Mouse (Mus musculus): ENCODE data around the gene Slc16a8. TPM values are rescaled to one million over a fixed set of nuclear protein-coding genes. Genes with fewer than 3 reads are reported as not detected.
A peak's percentile ranks its signal among the peaks of the same experiment; 100 is the strongest.

Slc16a8 gene
- polyA plus RNA-seq, 1 experiment = not detected

GRCm38 (mm10) chr15:79268521-79268920, 14.0 kb upstream of the Slc16a8 start:
- Histone ChIP-seq H3K4me1 (peaks cover 32% of the 10 kb centered on the region), H3K36me3 (replicated peaks; ENCODE audit: low read length) (no peaks in the 10 kb centered on the region), H3K27me3 (replicated peaks) (peaks cover 62% of the 10 kb centered on the region), H3K4me3 (replicated peaks) (no peak overlapping the region), H3K9me3 (peaks cover 11% of the 10 kb centered on the region)
- TF ChIP-seq FLI1 (IDR thresholded peaks at IDR 0.05; ENCODE audit: low read length) (no peak), GATA1 (IDR thresholded peaks at IDR 0.05; ENCODE audit: borderline replicate concordance, low read length) (no peak)

- TF ChIP-seq GATA1 (IDR thresholded peaks at IDR 0.05; ENCODE audit: borderline replicate concordance, low read length) = no peak
- no peak for TF ChIP-seq FLI1 (IDR thresholded peaks at IDR 0.05; ENCODE audit: low read length)
- Histone ChIP-seq H3K27me3 (replicated peaks) (peaks cover 75% of the 10 kb centered on the region), H3K4me1 (peaks cover 30% of the 10 kb centered on the region), H3K9me3 (peaks cover 18% of the 10 kb centered on the region), H3K4me3 (replicated peaks) (no peak overlapping the region), H3K36me3 (replicated peaks; ENCODE audit: low read length) (no peaks in the 10 kb centered on the region)
These were observed 10.8 kb upstream of the Slc16a8 start for GRCm38 (mm10) chr15:79265384-79265783.

GRCm38 (mm10) chr15:79263726-79264125, 9.2 kb upstream of the Slc16a8 start:
- TF ChIP-seq GATA1 (IDR thresholded peaks at IDR 0.05; ENCODE audit: borderline replicate concordance, low read length) = no peak
- no peak for TF ChIP-seq FLI1 (IDR thresholded peaks at IDR 0.05; ENCODE audit: low read length)
- Histone ChIP-seq H3K4me3 (replicated peaks) (no peak overlapping the region), H3K36me3 (replicated peaks; ENCODE audit: low read length) (no peaks in the 10 kb centered on the region), H3K4me1 (peaks cover 19% of the 10 kb centered on the region), H3K27me3 (replicated peaks) (peaks cover 92% of the 10 kb centered on the region), H3K9me3 (peaks cover 18% of the 10 kb centered on the region)

- Histone ChIP-seq H3K27me3 (replicated peaks) (peaks cover 98% of the 10 kb centered on the region), H3K36me3 (replicated peaks; ENCODE audit: low read length) (no peaks in the 10 kb centered on the region)
- TF ChIP-seq FLI1 (IDR thresholded peaks at IDR 0.05; ENCODE audit: low read length) = no peak
These were observed 8.3 kb upstream of the Slc16a8 start for GRCm38 (mm10) chr15:79262786-79263309.

GRCm38 (mm10) chr15:79262375-79262774, 7.8 kb upstream of the Slc16a8 start:
- H3K4me3 ChIP-seq (replicated peaks) = no peak overlapping the region
- peaks cover 14% of the 10 kb centered on the region for H3K4me1 ChIP-seq
- no peak for TF ChIP-seq FLI1 (IDR thresholded peaks at IDR 0.05; ENCODE audit: low read length)
- TF ChIP-seq GATA1 (IDR thresholded peaks at IDR 0.05; ENCODE audit: borderline replicate concordance, low read length) = no peak
- H3K36me3 ChIP-seq (replicated peaks; ENCODE audit: low read length) = no peaks in the 10 kb centered on the region
- peaks cover 18% of the 10 kb centered on the region for H3K9me3 ChIP-seq
- peaks cover 93% of the 10 kb centered on the region for H3K27me3 ChIP-seq (replicated peaks)

More at GRCm38 (mm10) chr15:79262786-79263309, 8.3 kb upstream of the Slc16a8 start:
- Histone ChIP-seq H3K4me3 (replicated peaks) (no peak overlapping the region), H3K4me1 (peaks cover 14% of the 10 kb centered on the region), H3K9me3 (peaks cover 18% of the 10 kb centered on the region)

GRCm38 (mm10) chr15:79261757-79262156, 7.2 kb upstream of the Slc16a8 start:
- Histone ChIP-seq H3K4me1 (peaks cover 14% of the 10 kb centered on the region), H3K36me3 (replicated peaks; ENCODE audit: low read length) (no peaks in the 10 kb centered on the region), H3K4me3 (replicated peaks) (peak overlapping the region; percentile 89), H3K27me3 (replicated peaks) (peaks cover 87% of the 10 kb centered on the region), H3K9me3 (peaks cover 18% of the 10 kb centered on the region)
- TF ChIP-seq FLI1 (IDR thresholded peaks at IDR 0.05; ENCODE audit: low read length) (no peak), GATA1 (IDR thresholded peaks at IDR 0.05; ENCODE audit: borderline replicate concordance, low read length) (no peak)

- H3K4me3 ChIP-seq (replicated peaks) = peak overlapping the region; percentile 89
- peaks cover 81% of the 10 kb centered on the region for H3K27me3 ChIP-seq (replicated peaks)
- TF ChIP-seq GATA1 (IDR thresholded peaks at IDR 0.05; ENCODE audit: borderline replicate concordance, low read length) (no peak), FLI1 (IDR thresholded peaks at IDR 0.05; ENCODE audit: low read length) (no peak)
These were observed 6.6 kb upstream of the Slc16a8 start for GRCm38 (mm10) chr15:79261095-79261725.

GRCm38 (mm10) chr15:79258521-79258920, 4.0 kb upstream of the Slc16a8 start:
- TF ChIP-seq GATA1 (IDR thresholded peaks at IDR 0.05; ENCODE audit: borderline replicate concordance, low read length) (no peak), FLI1 (IDR thresholded peaks at IDR 0.05; ENCODE audit: low read length) (no peak)
- Histone ChIP-seq H3K4me3 (replicated peaks) (no peak overlapping the region), H3K4me1 (peaks cover 16% of the 10 kb centered on the region), H3K27me3 (replicated peaks) (peaks cover 79% of the 10 kb centered on the region), H3K36me3 (replicated peaks; ENCODE audit: low read length) (no peaks in the 10 kb centered on the region), H3K9me3 (peaks cover 7% of the 10 kb centered on the region)

More at GRCm38 (mm10) chr15:79261095-79261725, 6.6 kb upstream of the Slc16a8 start:
- H3K36me3 ChIP-seq (replicated peaks; ENCODE audit: low read length) = no peaks in the 10 kb centered on the region
- peaks cover 18% of the 10 kb centered on the region for H3K9me3 ChIP-seq
- H3K4me1 ChIP-seq = peaks cover 14% of the 10 kb centered on the region

- Histone ChIP-seq H3K4me1 (peaks cover 14% of the 10 kb centered on the region; the same call in 1 of the 2 replicates), H3K27me3 (replicated peaks) (peaks cover 71% of the 10 kb centered on the region), H3K4me3 (replicated peaks) (peak overlapping the region; percentile 3), H3K9me3 (no peaks in the 10 kb centered on the region), H3K36me3 (replicated peaks; ENCODE audit: low read length) (peaks cover 18% of the 10 kb centered on the region)
- TF ChIP-seq GATA1 (IDR thresholded peaks at IDR 0.05; ENCODE audit: borderline replicate concordance, low read length) = no peak
- no peak for TF ChIP-seq FLI1 (IDR thresholded peaks at IDR 0.05; ENCODE audit: low read length)
These were observed 2.0 kb downstream of the Slc16a8 start for GRCm38 (mm10) chr15:79252580-79252979.

GRCm38 (mm10) chr15:79251781-79252491, 2.6 kb downstream of the Slc16a8 start:
- peaks cover 22% of the 10 kb centered on the region for H3K36me3 ChIP-seq (replicated peaks; ENCODE audit: low read length)
- no peak for TF ChIP-seq GATA1 (IDR thresholded peaks at IDR 0.05; ENCODE audit: borderline replicate concordance, low read length)
- no peak for TF ChIP-seq FLI1 (IDR thresholded peaks at IDR 0.05; ENCODE audit: low read length)
- H3K27me3 ChIP-seq (replicated peaks) = peaks cover 71% of the 10 kb centered on the region
- H3K4me3 ChIP-seq (replicated peaks) = peak overlapping the region; percentile 69
- H3K4me1 ChIP-seq = peaks cover 17% of the 10 kb centered on the region
- no peaks in the 10 kb centered on the region for H3K9me3 ChIP-seq
